Mouse (Mus musculus): ENCODE measurements around the gene Insc. TPM values are rescaled to one million over a fixed set of nuclear protein-coding genes. Genes with fewer than 3 reads are reported as not detected.
A peak's percentile ranks its signal among the peaks of the same experiment; 100 is the strongest.
"Not testable (repeated sequence)": the region's sequence is repeated elsewhere in the genome, so short reads cannot be mapped to it uniquely, and the experiment has no call there.

Gene Insc
- 1 to 10 TPM; 1.3 TPM for total RNA-seq (2021)
- long read RNA-seq, experiment 1, result 0 reads
- long read RNA-seq, experiment 2, result 0 reads

GRCm38 (mm10) chr7:114743022-114743780, at the start of gene Insc:
Insc (plus strand) TSS chr7:114743694.
- no peak for DNase-seq

- no peak for DNase-seq
Observed at GRCm38 (mm10) chr7:114700871-114701270, 42.6 kb upstream of the Insc start.

- DNase-seq, result peak in 1 of 2 experiments; percentile 4
Observed at GRCm38 (mm10) chr7:114706716-114707115, 36.8 kb upstream of the Insc start.

GRCm38 (mm10) chr7:114707398-114707797, 36.1 kb upstream of the Insc start:
- DNase-seq, result no peak

- peak; percentile 27 to 30 for DNase-seq
Observed at GRCm38 (mm10) chr7:114710419-114710818, 33.1 kb upstream of the Insc start.

DNA sequence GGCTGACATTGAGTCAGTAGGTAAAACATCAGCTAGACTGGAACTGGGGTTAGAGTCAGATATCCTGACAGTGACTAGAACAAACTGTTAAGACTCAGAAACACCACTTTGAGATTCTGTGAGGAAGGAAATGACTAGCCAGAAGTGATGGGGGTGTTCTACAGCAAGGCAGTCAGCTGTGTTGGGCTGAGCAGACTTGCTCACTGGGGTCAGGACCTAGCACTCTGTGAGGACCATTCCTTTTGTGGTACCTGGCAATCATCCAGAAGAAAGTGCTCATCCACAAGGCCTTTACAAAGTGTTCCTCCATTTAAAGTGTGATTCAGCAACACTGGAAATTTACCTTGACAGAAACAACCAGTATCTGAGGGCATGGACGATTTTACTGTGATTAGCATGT, 31.0 kb upstream of the Insc start:
- DNase-seq, result peak in 1 of 2 experiments; percentile 40

GRCm38 (mm10) chr7:114718300-114718699, 25.2 kb upstream of the Insc start, which contains the start of gene Calcb:
Calcb (plus strand) TSS chr7:114718643.
- DNase-seq, result no peak

DNA sequence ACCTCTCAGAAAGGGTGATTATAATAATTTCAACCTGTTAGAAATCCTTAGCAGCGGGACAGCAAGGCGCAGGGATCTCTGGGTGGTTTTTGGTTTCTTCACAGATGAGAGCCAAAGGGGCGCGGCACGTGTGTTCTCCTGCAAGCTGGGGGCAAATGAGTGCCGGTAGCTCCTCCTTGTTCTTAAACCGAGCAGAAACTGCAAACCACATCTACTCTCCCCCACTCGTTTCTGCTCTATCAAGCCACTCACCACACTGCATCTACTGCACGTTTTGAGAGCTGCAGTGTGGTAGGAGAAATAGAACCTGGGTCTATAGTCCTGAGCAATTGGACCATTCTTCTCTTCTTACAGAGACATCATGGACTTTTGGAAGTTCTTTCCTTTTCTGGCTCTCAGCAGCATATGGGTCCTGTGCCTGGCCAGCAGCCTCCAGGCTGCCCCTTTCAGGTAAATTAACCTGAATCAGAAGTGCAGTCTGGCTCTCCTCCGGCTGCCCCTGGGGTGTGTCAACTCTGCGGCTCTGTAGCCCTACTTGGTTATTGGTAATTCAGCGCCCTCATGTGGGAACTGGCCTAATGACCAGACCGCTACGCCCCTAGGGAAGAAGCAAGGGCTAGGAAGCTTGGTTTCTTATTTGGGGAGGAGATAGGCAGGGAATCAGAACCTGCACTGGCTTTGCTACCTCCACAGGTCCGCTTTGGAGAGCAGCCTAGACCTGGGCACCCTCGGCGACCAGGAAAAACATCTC, 23.9 kb upstream of the Insc start:
- DNase-seq, result peak; percentile 69 to 72

- DNase-seq, result peak in 1 of 2 experiments; percentile 20
Observed at GRCm38 (mm10) chr7:114729696-114730095, 13.8 kb upstream of the Insc start.

- peak; percentile 55 to 79 for DNase-seq
Observed at GRCm38 (mm10) chr7:114731175-114731574, 12.3 kb upstream of the Insc start.

DNA sequence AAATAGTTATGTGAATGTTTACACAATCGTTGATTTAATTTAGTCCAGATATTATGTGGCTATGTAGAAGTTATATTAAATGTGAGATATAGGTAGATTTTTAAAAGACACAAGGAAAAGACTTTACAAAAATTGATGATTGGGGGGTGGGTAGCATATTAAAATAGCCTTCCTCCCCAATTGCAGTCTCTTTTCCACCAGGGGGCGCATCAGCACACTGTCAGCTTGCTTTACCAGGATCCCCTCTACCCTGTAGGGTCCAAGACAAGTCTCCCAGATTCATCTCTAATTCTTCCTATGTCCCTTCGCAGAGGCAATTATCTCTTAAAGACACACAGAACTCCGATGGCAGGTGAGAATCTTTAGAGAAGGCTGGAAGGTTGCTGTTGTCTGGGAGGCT, 11.8 kb upstream of the Insc start:
- DNase-seq, result not testable (repeated sequence)

DNA sequence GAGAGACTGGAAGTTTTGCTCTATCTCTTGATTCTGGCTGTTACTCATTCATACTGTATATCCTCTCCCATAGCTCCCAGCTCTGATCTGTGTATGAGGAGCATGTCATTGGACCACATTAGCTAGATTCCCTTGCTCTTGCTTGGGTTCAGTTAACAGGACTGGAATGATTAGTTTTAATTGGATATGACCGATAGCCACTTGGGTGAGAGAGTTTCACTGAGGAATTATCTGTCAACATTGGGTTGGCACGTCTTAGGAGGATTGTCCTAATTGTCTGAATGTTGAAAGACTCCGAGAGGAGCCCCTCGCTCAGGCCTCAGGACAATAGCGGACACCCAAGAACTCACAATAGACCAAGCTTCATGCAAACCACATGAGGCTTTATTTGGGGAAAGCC, 7.2 kb upstream of the Insc start:
- no peak for DNase-seq

DNA sequence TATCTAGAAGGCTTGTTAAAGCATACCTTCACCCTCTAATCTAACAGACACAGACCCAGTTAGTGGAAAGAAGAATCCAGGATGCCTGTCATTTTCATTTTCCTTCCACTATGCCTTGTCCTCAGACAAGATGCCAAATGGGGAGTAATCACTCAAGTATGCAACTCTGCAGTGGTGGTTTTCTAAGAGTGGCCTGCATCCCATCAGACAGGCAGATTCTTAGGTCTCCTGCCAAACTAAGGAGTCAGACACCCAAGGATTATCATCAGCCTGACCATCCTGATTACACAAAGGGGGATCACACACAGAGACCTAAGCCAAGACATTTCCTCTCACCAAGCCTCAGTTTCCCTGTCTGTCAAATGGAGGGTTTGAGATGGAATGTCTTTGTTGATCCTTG, 5.3 kb upstream of the Insc start:
- DNase-seq, result no peak

DNA sequence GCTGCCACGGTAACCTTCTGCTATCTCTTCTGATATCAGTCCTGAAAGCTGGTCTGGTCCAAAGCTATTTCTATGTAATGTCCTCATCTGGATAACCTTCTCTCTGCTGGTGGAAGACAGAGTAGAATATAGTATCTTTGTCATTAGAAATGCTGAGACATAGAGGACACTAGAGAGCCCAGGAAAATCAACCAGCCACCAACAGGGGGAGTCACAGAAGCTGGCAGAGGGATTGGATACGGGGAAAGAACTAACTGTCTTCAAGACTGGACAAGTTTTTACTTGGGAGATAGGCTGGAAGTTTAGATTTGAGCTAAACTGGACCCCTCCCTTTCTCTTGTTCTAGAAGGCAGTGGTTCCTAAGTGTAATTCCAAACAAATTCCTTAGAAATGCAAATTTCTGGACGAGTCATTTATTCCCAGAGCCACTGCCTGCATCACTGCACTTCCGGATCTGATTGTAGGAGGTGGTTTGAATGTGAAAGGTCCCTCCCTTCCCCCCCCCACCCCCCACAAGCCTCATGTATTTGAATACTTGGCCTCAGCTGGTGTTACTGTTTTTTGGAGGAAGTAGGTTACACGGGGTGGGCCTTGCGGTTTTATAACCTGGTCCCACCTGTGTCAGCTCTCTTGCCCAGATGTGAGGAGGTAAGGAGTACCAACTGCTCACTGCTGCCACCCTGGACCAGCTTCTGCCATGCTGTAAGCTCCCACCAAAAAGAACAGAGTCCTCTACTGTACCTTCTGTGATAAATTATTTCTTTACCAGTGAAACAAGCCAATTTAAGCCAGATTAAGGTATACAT, 2.9 kb upstream of the Insc start:
- DNase-seq, result peak; percentile 43 to 55

- peak; percentile 61 to 68 for DNase-seq
Observed at GRCm38 (mm10) chr7:114744639-114745245, 1.2 kb downstream of the Insc start.

- peak; percentile 24 to 55 for DNase-seq
Observed at GRCm38 (mm10) chr7:114745481-114746271, 2.2 kb downstream of the Insc start.

DNA sequence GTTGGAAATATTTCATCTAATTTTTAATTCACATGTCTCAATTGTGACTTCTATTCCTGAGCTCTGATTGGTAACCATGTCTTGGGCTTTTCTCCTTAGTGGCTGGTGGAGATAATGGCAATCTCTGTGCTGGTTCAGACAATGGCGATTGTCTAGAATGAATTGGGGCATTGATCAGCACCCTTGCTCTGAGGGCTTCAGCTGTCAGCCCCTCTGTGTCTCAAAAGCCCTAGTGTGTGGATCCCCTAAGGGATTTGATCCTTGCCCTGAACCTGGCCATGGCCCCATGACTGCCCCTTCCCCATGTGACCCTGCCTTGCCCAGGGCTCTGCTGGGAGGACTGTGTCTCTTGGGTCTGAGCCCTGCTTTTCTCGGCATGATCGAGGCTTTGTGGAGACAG, 4.1 kb downstream of the Insc start:
- DNase-seq, result no peak

DNA sequence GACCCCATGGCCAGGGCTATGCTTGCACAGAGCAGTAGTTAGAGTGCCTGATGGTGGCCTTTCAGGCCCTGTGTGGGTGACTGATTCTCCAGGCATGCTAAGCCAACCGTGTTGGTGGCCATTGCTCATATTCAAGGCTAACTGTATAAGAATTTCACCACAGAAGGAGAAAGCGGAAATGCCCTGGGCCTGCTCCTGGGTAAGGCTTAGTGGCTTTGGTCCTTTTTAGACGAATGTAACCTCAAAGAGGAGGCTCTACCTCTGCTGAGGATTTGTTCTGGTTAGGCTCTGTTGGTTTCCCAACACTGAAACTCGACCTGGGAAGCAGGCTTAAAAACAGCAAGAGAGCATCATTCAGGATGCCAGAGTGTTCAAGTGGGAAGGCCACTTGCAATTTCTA, 4.7 kb downstream of the Insc start:
- peak in 1 of 2 experiments; percentile 5 for DNase-seq

- DNase-seq, result no peak
Observed at GRCm38 (mm10) chr7:114753471-114753870, 10.0 kb downstream of the Insc start.

- no peak for DNase-seq
Observed at GRCm38 (mm10) chr7:114754196-114754595, 10.7 kb downstream of the Insc start.

GRCm38 (mm10) chr7:114754626-114755025, 11.1 kb downstream of the Insc start:
- no peak for DNase-seq
